Mouse (Mus musculus): ENCODE measurements around the gene Pdk3.

Gene Pdk3

GRCm38 (mm10) chrX:93831561-93832336 lies at the start of gene Pdk3:
Pdk3 (minus strand) TSS chrX:93832201.
- DNase-seq (ENCODE audit: low spot score in 2 of 2) = peak; percentile 72 to 73

- DNase-seq (ENCODE audit: low spot score in 2 of 2) = no peak
Observed at GRCm38 (mm10) chrX:93877634-93878016, 45.6 kb upstream of the Pdk3 start.

GRCm38 (mm10) chrX:93876981-93877633 lies 45.1 kb upstream of the Pdk3 start:
- DNase-seq (ENCODE audit: low spot score in 2 of 2) = no peak

GRCm38 (mm10) chrX:93863393-93863792 lies 31.4 kb upstream of the Pdk3 start:
- no peak for DNase-seq (ENCODE audit: low spot score in 2 of 2)

- no peak for DNase-seq (ENCODE audit: low spot score in 2 of 2)
Observed at GRCm38 (mm10) chrX:93862525-93863086, 30.6 kb upstream of the Pdk3 start.

GRCm38 (mm10) chrX:93857756-93858155 lies 25.8 kb upstream of the Pdk3 start:
- no peak for DNase-seq (ENCODE audit: low spot score in 2 of 2)

- no peak for DNase-seq (ENCODE audit: low spot score in 2 of 2)
Observed at GRCm38 (mm10) chrX:93832337-93832884, 410 bp upstream of the Pdk3 start.

- no peak for DNase-seq (ENCODE audit: low spot score in 2 of 2)
Observed at GRCm38 (mm10) chrX:93825787-93826186, 6.2 kb downstream of the Pdk3 start.

GRCm38 (mm10) chrX:93808040-93808439 lies 24.0 kb downstream of the Pdk3 start:
- DNase-seq (ENCODE audit: low spot score in 2 of 2) = no peak

GRCm38 (mm10) chrX:93793168-93793567 lies 38.8 kb downstream of the Pdk3 start:
- DNase-seq (ENCODE audit: low spot score in 2 of 2) = peak in 1 of 2 experiments; percentile 7

GRCm38 (mm10) chrX:93789562-93789961 lies 42.4 kb downstream of the Pdk3 start:
- DNase-seq (ENCODE audit: low spot score in 2 of 2) = no peak

GRCm38 (mm10) chrX:93760770-93761169 lies 71.2 kb downstream of the Pdk3 start:
- no peak for DNase-seq (ENCODE audit: low spot score in 2 of 2)

- DNase-seq (ENCODE audit: low spot score in 2 of 2) = no peak
Observed at GRCm38 (mm10) chrX:93756867-93757455, 75.0 kb downstream of the Pdk3 start.

- no peak for DNase-seq (ENCODE audit: low spot score in 2 of 2)
Observed at GRCm38 (mm10) chrX:93755210-93755842, 76.7 kb downstream of the Pdk3 start.

GRCm38 (mm10) chrX:93750566-93750965 lies 81.4 kb downstream of the Pdk3 start:
- DNase-seq (ENCODE audit: low spot score in 2 of 2) = no peak

- no peak for DNase-seq (ENCODE audit: low spot score in 2 of 2)
Observed at GRCm38 (mm10) chrX:93749165-93749564, 82.8 kb downstream of the Pdk3 start.

GRCm38 (mm10) chrX:93732975-93733748 lies 98.8 kb downstream of the Pdk3 start:
- DNase-seq (ENCODE audit: low spot score in 2 of 2) = no peak

- DNase-seq (ENCODE audit: low spot score in 2 of 2) = no peak
Observed at GRCm38 (mm10) chrX:93732407-93732806, 99.6 kb downstream of the Pdk3 start.

GRCm38 (mm10) chrX:93730854-93731253 lies 101.1 kb downstream of the Pdk3 start:
- DNase-seq (ENCODE audit: low spot score in 2 of 2) = no peak

GRCm38 (mm10) chrX:93729529-93729928 lies 102.5 kb downstream of the Pdk3 start:
- DNase-seq (ENCODE audit: low spot score in 2 of 2) = no peak

Measured in frontal cortex, postnatal 14 days (tissue).